Mouse (Mus musculus): Measurements from ENCODE around the gene Jazf1.

- TF ChIP-seq CTCF (IDR thresholded peaks at IDR 0.05; ENCODE audit: borderline replicate concordance, insufficient read depth, low read length) (no peak), POLR2A (IDR thresholded peaks at IDR 0.05; ENCODE audit: low read depth, low read length) (no peak)
Observed at GRCm38 (mm10) chr6:52765206-52765605, 303.2 kb downstream of the Jazf1 start.

Data from embryonic fibroblast, embryonic 13.5 days (primary cell).